Mouse (Mus musculus): Measurements from ENCODE around the gene Rgs3.

Rgs3 gene

DNA sequence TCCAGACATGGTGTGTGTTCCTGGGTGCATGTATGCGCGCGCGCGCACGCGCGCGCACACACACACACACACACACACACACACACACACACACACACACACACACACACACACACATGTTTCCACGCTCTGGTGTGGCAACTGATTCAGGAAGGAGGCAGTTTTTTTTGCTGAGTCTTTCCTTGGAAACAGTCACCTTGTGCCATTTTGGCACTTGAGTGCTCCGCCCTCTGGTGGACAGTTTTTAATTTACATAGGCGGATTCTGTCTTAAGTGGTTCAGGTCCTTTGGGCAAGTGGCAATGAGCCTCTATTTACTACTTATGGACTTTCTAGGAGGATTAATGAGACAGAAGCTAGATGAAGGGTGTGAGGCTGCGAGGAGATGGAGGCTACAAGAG lies 136.3 kb downstream of the Rgs3 start:
- peak; percentile 65 for DNase-seq

DNA sequence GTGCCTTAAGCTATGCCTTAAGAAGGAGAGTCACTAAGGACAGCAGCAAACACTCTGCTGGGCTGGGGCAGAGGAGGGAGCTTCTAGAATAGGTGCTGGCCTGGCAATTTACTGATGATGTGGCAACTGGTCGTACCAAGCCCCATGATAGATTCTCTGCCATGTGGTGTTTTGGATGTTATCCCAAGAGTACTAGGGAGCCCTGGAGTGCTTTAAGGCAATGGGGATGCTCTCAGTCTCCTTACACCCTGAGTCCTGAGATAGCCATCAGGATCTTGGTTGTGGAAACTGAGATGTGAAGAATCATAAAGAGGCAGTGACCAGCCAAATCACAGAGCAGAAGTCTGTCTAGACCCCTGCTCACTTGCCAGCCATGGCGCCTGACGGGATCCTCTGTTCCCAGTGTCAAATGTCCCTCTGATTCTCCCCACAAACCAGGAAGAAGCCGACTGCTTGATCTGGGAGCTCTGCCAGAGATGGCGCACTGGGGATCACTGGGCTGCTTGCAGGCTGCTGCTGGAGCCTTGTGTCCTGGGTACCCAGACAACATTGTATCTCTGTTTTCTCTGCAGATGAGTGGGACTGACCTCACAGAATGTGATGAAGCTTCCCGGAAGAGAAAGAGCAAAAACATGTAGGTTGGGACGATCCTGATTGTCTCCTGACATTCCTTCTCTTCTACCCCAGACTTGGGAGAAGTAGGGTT lies 137.2 kb downstream of the Rgs3 start:
- peak; percentile 72 for DNase-seq

DNA sequence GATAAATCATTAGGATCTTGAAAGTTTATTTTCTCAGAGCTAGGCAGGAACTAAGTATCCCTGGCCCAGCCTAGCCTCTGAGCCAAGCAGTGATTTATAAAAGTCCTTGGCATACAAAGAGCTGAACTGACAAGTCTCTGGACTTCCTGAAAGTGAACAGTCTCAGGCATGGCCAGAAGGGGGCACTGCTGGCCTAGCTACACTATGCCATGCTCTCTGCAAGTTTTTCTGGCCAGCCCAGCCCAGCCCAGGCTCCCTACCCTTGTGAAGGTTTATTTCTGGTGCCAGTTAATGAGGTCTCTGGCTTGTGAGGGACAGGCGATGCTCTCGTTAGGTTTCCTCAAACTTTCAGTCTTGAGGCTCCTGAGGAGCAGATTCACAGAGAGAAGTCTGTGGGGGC lies 137.8 kb downstream of the Rgs3 start:
- peak; percentile 79 for DNase-seq

DNA sequence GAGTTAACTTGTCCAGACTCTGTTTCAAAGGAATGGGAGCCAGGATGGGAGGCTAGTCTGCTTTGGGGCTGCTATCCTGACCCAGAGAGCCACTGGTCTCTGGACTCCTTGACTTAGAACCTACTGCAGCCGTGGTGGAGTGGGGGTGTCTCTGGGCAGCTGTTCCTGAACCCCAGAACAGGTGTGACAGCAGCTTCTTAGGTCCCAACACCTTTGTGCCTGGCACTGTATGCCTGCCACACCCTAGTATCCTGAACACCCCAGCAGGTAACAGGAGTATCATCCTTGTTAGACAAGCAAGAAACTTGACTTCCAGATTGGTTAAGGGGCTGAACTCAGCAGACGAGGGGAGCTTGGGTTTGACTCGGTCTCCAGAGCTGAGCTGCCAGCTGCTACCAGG lies 138.9 kb downstream of the Rgs3 start:
- DNase-seq = no peak

DNA sequence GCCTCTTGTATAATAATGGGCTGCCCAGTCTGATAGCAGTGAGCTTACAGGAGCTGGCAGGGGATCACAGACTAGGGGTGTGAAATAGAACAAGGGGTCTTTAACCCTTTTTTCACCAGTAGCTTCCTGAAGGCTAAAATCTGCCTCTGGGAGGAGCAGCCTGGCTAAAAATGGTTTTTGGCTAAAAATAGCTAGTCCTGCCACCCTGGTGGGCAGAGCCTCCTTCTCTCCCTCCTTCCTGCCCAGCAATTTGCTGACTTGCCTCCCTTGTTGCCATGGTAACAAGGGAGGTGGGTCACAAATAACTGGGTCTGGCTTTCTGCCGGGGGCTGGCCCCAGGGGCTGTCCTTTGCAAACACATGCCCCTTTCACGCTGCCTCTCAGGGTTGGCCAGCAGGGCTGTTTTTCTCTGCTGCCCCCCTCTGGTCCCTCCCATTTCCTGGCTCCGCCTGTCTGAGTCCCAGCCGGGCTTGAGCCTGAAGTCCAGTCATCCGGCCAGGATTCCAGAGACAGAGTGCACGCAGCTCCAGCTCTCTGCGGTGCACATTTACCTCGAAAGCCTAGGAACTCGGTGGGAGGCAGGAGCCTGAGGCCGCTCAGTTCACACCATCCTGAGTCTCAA lies 139.7 kb downstream of the Rgs3 start:
- peak; percentile 83 for DNase-seq

DNA sequence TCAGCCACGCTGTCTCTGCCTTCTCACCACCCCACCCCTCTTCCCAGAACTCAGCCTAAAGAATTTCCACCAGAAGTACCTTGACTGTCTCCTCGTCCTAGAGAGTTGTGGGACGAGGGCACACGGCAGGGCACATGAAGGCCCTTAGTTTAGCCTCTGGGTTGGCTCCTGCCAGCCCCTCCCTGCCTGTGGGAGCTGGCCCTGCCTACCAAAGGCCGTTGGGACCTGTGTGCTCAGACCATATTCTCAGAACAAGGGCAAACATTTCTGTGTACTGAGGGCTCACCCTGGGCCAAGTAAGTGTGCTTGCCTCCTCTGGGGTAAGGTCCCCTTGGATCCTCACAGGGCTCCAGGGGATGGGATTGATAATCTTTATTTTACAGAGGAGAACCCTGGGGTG lies 140.8 kb downstream of the Rgs3 start:
- DNase-seq = no peak

DNA sequence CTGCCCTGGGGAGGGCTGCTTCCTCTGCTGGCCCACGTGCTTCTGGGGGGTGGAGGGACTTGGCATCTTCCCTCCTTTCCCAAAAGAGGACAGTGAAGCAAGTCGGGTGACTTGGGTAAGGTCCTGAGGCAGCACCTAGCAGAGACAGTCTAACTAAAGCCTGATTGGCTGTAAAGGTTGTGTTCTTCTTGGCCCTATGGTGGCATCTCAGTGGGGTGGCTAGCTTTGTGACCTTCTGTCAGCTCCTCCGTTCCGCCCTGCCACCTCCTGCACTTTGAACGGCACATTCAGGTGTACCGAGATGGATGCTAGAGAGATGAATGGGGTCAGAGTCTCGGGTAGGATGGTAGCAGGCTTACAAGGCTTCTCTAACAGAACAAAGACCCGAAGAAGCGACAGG lies 143.5 kb downstream of the Rgs3 start:
- peak; percentile 21 for DNase-seq

DNA sequence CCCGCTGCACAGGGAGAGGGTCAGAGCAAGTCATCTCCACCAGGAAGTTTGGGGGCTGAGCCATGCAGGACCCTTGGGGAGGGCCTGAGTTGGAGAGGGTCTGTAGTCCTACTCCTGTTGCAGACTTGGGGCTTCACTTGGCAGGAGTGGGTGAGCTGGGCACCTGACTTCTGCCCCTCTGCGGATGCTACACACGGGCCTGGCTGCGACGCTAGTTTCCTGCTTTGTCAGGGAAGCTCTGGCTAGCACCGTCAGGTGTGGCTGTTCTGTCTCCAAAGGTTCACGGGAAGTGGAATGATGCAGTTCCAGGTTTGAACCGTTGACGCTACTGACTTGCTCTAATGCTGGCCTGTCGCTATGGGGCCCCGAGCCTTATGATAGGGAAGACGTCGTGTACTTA lies 144.6 kb downstream of the Rgs3 start:
- DNase-seq = no peak

DNA sequence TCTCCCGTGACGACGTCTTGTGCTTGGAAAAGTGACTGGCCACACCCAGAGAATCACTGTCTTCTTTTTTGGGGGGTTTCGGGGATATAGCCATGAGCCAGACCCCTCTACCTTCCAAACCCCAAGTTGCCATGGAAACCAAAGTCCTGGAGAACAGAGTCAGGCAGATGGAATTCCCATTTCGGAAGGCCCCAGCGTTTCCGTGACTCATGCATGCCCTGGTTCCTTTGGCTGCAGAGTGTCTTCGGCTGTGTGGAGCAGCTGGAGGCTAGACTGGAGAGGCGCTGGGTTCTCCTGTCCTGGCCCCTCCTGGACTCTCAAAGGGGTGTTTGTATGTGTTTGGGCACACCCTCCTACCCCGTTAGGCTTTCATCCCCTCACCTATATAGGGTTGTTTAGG lies 145.4 kb downstream of the Rgs3 start:
- DNase-seq = no peak

DNA sequence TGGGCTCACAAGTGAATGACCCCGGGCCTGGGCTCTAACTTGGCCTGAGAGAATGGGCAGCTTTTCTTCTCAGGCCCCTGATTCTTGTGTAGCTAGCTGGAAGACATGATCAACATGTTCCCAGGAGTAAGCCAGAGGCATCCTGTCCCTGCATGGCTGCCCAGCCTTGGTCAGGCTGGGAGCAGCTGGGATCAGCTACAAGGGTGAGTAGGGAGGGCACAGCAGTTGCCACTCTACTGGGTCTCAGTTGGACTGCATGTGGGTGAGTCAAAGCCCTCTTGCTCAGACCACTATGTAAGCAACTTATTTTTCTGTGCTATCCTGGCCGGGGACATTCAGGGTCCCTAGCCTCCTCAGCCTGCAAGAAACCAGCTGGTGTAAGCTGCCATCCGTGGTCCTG lies 146.1 kb downstream of the Rgs3 start:
- DNase-seq = no peak

DNA sequence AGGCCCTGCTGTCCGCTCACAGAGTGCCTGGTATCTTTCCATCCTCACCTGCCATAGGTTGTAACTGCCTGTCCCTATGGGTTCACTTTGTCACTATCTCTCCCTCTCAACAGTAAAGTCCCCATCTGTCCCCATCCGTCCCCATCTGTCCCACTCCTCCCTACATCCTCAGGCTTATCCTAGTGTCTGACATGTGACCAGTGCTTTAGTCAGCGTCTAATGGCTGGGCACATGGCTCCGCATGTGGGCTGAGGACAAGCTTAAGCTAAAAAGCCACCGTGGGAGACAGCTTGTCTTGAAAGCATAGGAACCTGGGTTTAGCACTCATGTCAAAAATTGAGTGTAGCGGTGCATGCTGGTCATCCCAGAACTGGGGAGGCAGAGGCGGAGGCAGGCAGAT lies 148.4 kb downstream of the Rgs3 start:
- no peak for DNase-seq

DNA sequence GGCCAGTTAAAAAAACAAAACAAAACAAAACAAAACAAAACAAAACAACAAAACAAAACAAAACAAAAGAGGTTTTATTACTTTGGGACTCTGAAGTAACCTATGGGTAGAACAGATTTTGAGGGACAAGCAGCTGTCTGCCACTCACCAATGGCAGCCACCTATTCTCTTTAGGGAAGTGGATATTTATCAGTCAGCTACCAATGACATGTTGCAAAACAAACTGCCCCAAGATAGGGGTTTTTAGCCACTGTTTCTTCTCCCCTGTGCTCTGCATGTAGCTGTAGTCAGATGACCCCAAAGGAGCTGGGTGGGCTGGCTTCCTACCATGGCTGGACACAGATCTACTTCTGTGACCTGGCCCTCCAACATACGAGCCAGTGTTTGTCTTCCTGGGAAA lies 149.3 kb downstream of the Rgs3 start:
- no peak for DNase-seq

DNA sequence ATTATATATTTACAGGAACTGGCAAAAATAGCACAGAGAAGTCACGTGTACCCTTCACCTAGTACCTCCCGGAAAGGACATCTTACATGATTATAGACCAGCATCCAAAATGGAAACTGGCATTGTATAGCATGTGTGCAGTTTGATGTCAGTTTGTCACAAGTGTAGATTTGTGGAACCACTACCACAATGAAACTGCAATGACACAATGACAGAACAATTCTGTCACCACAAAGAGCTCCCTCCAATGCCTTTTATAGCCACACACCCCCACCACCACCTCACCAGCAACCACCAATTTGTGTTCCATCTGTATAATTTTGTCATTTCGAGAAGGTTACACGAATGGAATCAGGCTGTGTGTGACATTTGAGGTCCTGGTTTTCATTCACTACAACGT lies 149.8 kb downstream of the Rgs3 start:
- no peak for DNase-seq

DNA sequence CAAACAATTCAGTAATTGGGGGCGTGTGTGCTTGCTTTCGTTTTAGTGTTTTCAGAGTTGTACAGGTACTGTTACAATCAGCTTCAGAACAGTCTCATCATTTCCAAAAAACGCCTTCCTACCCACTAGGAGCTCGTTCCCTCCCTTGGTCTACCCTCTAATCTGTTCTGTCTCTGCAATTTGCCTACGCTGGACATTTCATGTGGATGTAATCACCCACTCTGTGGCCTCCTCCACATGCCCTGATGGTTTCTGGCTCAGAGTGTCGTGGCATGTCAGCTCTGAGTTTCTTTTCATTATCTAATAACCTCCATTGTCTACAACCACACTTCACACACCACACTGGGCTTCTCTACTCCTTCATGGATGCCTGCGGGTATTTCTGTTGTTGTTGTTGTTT lies 151.5 kb downstream of the Rgs3 start:
- DNase-seq = no peak

DNA sequence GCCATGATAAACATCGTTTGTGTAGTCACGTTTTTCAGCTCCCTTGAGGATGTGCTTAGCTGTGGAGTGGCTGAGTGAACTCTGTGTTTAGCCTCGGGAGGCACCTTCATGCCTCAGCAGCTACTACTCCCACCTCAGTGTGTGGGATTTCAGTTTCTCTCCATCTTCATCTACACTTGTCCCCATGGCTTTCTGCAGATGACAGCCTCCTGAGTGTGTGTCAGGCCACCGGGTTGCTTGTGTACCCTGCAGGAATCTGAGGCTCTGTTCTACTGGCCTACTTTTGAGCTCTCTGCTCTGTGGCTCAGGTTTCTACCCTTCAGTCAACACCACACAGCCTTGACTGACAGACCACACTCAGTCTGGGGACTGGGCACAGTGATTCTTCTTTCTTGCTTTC lies 151.9 kb downstream of the Rgs3 start:
- DNase-seq = no peak

DNA sequence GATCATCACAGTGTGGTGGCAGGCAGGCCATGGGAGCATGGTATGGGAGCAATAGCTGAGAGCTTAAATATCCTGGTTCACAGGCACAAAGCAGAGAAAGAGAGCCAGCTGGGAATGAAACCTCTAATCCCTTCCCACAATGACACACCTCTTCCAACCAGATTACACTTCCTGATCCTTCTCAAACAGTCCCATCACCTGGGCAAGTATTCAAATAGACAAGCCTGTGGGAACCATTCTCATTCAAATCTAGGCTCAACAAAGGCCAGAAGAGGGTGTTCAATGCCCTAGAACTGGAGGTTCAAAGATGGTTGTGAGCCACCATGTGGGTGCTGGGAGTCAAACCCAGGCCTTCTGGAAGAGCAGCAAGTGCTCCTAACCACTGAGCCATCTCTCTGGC lies 161.2 kb downstream of the Rgs3 start:
- no peak for DNase-seq

DNA sequence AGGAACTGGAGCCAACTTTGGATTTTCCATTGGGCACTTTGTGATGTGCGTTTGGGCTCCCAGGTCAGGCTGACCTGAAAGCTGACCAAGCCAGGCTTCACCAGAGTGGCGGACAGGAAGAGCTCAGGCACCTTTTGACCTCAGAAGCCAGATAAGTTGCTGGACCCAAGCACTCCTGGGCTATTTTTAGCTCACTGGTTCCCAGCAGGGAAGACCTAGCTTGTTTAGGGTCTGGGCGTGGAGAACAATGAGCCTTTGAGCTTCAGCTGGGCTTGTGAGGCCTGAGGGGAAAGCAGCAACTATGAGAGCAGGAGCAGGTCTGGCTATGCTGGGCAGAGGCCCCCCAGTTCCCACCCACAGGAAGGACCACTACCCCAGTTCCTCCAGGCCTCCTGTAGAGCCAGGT lies 162.4 kb downstream of the Rgs3 start:
- no peak for DNase-seq

DNA sequence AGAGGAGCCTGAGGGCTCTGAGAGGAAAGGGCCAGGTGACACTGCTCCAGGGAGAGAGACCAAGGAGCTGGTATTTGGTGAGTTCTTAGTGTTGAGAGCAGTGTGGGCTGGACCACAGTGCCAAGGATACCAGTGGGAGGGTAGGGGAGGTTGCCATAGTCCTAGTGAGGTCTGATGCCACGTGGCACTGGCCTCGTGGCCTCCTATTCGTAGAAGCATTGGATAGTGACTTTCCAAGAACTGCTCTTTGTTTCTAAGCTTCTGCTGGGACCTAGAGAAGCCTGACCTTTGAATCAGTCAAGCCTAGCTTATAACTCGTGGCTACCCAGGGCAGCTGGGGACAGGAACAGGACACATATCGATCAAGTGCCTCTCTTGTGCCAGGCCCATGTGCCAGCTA lies 164.1 kb downstream of the Rgs3 start:
- DNase-seq = no peak

DNA sequence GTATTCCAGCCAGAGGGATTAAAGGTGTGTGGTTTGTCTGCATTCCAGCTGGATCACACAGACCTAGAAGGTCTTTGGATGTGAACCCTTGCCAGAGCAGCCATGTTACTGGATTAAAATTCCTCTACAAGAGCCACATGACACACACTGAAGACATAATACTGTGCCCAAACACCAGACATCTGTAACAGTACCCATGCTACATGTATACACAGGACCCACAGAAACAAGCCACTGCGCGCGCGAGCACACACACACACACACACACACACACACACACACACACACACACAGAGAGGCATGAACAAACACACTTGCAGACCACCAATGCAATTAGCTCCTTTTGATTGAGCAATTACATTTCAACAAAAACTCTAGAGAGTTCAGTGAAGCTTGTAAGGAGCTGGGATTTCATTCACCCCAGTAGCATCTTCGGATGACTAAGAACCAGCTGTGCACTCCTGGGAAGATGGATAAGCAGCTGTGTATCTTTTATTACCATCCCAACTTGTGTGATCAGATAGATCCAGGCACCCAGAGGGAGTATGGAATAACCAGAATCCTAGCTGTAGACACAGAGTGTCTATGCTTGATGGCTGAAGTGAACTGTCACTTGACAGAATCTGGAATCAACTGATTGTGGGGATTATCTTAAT lies 166.8 kb downstream of the Rgs3 start:
- no peak for DNase-seq

DNA sequence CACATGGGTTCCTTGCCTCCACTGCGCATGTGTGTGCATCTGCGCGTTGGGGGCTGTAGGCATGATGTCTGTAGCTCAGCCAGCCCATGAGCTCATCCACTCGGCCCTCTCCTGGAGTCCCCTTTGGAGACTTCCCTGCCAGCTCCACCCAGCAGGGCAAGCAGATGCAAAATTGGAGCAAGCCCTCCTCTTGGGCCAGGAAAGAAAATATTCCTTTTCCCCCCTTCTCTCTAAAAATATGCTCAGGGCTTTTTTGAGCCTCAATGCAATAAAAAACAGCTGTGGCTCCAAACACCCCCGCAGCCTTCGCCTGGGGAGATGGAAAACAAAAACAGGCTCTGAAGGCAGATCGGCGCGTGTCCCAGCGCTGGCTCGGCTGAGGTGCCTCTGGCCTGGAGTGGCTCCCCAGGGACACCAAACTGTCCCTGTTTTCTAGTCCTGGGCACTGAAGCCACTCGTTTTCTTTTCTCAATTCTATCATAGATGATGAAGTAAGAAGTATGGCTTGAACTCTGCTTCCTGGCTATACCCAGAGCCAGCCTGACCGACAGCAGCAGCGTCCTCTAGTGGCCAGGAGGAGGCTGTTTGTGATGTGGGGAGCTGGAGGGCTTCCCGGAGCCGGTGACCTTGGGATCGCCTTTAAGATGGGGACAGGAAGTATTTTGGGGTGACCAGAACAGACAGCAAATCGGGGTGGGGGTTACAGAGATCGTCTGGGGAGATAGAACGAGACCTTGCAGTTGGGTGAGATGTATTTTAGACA lies 168.1 kb downstream of the Rgs3 start:
- no peak for DNase-seq

DNA sequence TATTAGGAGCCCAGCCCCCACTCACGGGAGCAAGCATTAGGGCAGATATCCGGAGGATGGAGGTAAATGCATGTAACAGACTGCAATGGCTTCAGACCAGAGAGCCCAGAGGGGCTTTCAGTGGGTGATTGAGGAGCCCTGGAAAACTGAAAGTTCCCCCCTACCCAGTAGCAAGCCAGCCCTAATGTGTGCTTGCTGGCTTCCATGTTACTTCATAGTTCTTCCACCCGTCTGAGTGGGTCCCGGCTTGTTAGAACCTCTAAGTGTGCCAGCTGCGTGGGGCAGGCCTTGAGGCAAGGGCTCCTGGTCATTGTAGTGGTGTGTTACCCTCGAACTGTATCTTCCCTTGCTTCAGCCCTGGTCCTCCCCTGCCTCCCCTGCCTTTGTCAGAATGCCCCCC lies 168.8 kb downstream of the Rgs3 start:
- no peak for DNase-seq

DNA sequence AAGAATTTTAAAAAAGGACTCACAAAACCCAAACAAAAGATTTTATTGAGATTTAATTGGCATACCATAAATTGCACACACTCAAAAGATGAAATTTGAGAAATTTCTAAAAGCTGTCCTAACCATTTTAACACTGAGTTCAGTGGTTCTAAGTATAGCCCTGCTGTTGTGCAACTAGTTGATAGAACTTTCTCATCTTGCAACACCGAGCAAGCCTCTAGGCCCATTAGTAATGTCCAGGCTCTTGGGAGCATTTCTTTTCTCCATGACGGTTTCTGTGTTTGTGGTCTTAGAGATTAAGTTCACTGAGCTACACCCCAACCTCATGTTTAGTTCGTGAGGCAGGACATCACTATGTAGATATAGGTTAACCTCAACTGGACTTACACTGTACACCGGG lies 169.5 kb downstream of the Rgs3 start:
- DNase-seq = no peak

DNA sequence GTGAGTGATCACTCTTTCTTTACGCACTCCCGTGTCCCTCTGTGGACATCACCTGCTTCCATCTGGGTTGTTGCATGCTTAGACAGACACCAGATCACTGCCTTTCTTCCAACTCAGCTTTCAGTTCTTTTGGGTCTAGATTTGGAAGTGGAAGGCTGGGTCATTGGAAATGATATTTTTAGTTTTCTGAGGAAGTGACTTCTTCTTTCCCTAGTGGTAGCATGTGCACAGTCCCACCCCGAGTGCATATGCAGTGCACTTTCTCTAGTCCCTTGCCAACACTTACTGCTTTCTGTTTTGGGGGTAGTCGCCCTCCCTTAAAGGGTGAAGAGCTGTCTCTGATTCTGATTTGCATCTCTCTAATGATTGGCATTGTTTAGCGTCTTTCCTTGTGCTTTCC lies 170.3 kb downstream of the Rgs3 start:
- DNase-seq = no peak

DNA sequence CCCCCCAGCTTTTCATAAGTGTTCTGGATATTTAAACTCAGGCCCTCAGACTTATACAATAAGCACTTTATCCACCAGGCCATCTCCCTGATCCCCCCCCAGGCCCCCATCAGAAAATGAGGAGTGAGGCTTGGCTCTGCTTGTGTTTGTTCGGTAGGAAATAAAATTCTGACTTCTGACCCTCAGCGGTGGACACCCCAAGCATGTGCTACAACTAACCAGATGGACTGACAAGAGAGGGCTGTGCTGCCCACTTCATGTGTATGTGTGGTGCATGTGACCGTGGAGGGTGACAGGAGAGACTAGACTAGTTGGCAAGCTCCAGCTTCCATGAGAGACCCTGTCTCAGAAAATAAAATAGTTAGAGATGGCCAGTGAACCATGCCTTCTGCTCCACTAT lies 171.2 kb downstream of the Rgs3 start:
- no peak for DNase-seq
